Mouse (Mus musculus) stomach, postnatal 0 days (tissue): ENCODE data around the gene Nbas. TPM values are rescaled to one million over a fixed set of nuclear protein-coding genes. Genes with fewer than 3 reads are reported as not detected.

Source experiments
- ATAC-seq: fragments of 200-750 bp; cut with Nextera tagmentation; 2 replicates; pipeline ENCODE4 v1.8.0; 2017; ENCODE audit not compliant: low FRiP score, low TSS enrichment
- DNase-seq: peaks from one replicate; pipeline ENCODE4 v3.0.0-alpha.2; 2016; ENCODE audit warnings: low spot score
- H3K27ac ChIP-seq: fragments of 300-500 bp; sonication (generic); replicated peaks from 2 replicates; pipeline ENCODE4 v1.5.1; 2014; ENCODE audit warnings: mild to moderate bottlenecking, control low read depth
- H3K27me3 ChIP-seq: fragments of 300-500 bp; sonication (generic); 2 replicates; pipeline ENCODE4 v1.6.1; 2014; ENCODE audit warnings: low read length; ENCODE audit not compliant: control insufficient read depth, insufficient read depth
- H3K36me3 ChIP-seq: fragments of 300-500 bp; sonication (generic); 2 replicates; pipeline ENCODE4 v1.6.1; 2014; ENCODE audit warnings: low read length, mixed read lengths; ENCODE audit not compliant: control insufficient read depth, insufficient read depth
- H3K4me1 ChIP-seq: fragments of 300-500 bp; sonication (generic); replicated peaks from 2 replicates; pipeline ENCODE4 v1.6.1; 2014; ENCODE audit warnings: antibody characterized with exemption; ENCODE audit not compliant: control insufficient read depth, insufficient read depth
- H3K4me2 ChIP-seq: fragments of 300-500 bp; sonication (generic); replicated peaks from 2 replicates; pipeline ENCODE4 v1.6.1; 2014; ENCODE audit warnings: low read depth, mild to moderate bottlenecking, control low read depth, moderate library complexity
- H3K4me3 ChIP-seq: fragments of 300-500 bp; sonication (generic); 2 replicates; pipeline ENCODE4 v1.5.1; 2014; ENCODE audit warnings: low read depth, low read length, control low read depth
- H3K9ac ChIP-seq: fragments of 300-500 bp; sonication (generic); 2 replicates; pipeline ENCODE4 v1.6.1; 2014; ENCODE audit warnings: mild to moderate bottlenecking, low read length, control low read depth, mixed read lengths
- H3K9me3 ChIP-seq: fragments of 300-500 bp; sonication (generic); 2 replicates; pipeline ENCODE4 v1.6.1; 2016; ENCODE audit warnings: low read length; ENCODE audit not compliant: control insufficient read depth
- CTCF ChIP-seq: IDR thresholded peaks from 2 replicates; pipeline ENCODE4 v1.5.1; 2016; ENCODE audit warnings: antibody characterized with exemption, low read depth, mild to moderate bottlenecking, moderate library complexity
- EP300 ChIP-seq: optimal IDR thresholded peaks from 2 replicates; pipeline ENCODE3; 2016; ENCODE audit warnings: antibody characterized with exemption
- WGBS: fragments of 180-500 bp; shearing (Covaris S2); extraction: QIAGEN DNeasy Blood & Tissue Kit; methylation state at CpG from one replicate; pipeline ENCODE4 v1.1.7; 2014; 5-methylcytosine and 5-hydroxymethylcytosine counted together
- polyA plus RNA-seq: library from polyadenylated mRNA; unstranded; fragments of >200 nt; fragmentation: Nextera tagmentation; extraction: Ambion mirVana; gene quantifications from 2 replicates; pipeline ENCODE4 v1.2.1, GENCODE M21; 2015

Gene Nbas
- polyA plus RNA-seq, 1 experiment from 2014 or later = 9.1 TPM

DNA sequence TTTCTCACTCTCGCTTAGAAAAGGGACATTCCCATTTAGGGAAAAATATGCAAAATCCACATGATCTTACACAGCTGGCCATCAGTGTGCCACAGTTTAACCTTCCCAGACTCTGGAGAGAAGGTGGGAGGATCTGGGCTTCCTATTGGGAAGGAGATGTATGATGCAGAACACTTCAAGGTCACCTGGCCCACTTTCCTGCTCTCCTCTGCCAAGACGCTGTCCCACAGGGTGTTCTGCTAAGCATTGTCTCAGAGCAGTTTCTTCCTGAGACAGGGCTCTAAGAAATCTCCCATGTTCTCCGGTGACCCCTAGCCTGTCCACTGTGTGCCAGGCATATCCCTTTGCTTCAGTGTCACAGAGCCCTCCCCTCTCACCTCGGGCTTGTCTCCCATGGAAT, 318.7 kb downstream of the Nbas start:
- H3K9me3 ChIP-seq = no peaks in the 10 kb centered on the region
- H3K9ac ChIP-seq = no peak overlapping the region
- 51% methylated on average over 4 of the region's 4 CpGs for WGBS
- H3K4me3 ChIP-seq = no peak overlapping the region
- DNase-seq = no peak
- ATAC-seq = peak; percentile 35; the same call in 1 of the 2 replicates
- H3K27ac ChIP-seq = no peak overlapping the region
- no peak overlapping the region for H3K4me2 ChIP-seq
- TF ChIP-seq CTCF (no peak), EP300 (no peak)
- H3K27me3 ChIP-seq = no peaks in the 10 kb centered on the region
- H3K4me1 ChIP-seq = no peaks in the 10 kb centered on the region
- H3K36me3 ChIP-seq = no peaks in the 10 kb centered on the region; the same call in 1 of the 2 replicates

DNA sequence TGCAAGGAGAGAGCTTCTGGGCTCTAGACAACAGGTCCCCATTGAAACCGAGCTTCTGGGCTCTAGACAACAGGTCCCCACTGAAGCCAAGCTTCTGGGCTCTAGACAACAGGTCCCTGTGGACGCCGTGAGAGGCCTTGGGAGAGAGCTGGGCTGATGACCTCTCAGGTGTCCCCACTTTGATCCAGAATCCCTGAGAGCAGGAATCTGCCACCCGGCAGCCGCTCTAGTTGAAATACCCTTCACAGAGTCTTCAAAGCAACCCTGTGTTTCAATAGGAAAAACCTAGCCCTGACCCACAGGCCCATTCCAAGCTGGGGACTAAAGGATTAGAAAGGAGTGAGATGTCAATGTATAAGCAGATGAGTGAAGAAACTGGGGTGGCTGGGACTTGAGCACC, 320.1 kb downstream of the Nbas start:
- 95% methylated on average over 5 of the region's 5 CpGs for WGBS

DNA sequence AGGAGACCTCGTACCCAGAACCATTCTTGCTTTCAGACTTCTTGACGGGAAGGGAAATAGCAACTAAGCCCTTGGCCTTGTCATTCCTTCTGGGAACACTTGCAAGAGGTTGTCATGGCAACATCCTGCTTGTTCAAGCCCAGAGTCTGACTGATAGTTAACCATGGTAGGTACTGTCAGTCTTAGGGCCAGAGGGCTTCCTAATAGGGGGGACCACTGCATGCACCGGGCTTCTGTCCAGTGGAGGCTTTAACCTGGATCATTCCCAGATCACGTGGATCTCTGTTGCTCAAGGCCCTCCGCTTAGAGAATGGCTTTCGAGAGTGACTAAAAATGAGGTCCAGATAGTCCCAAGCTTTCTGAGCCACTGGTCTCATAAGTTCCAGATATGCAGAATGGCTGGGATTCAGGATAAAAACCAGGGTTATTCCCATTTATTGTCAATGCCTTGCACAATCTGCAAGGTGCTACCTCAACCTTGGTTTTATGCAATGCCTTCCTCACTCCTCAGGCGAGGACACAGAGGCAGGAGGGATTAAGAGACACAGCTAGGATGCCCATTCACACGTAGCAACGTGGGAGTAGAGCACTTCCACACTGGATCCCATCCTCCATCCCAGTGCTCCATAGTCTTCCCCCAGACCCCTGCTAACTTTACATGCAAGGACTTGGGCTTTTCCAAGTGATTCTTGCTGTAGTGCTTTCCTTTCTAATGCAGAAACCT, 326.0 kb downstream of the Nbas start:
- no peaks in the 10 kb centered on the region for H3K9me3 ChIP-seq
- H3K36me3 ChIP-seq = no peaks in the 10 kb centered on the region
- no peaks in the 10 kb centered on the region for H3K4me1 ChIP-seq
- 65% methylated on average over 9 of the region's 9 CpGs for WGBS
- H3K27ac ChIP-seq = no peak overlapping the region
- no peak overlapping the region for H3K4me3 ChIP-seq
- no peak for ATAC-seq
- no peaks in the 10 kb centered on the region for H3K27me3 ChIP-seq
- TF ChIP-seq EP300 = no peak
- TF ChIP-seq CTCF = no peak
- no peak overlapping the region for H3K9ac ChIP-seq
- DNase-seq = no peak
- H3K4me2 ChIP-seq = no peak overlapping the region

More for the DNA sequence above, 320.1 kb downstream of the Nbas start:
- H3K36me3 ChIP-seq = no peaks in the 10 kb centered on the region
- H3K4me3 ChIP-seq = no peak overlapping the region
- no peaks in the 10 kb centered on the region for H3K9me3 ChIP-seq
- H3K4me2 ChIP-seq = no peak overlapping the region
- DNase-seq = no peak
- no peak for TF ChIP-seq EP300
- TF ChIP-seq CTCF = no peak
- no peaks in the 10 kb centered on the region for H3K27me3 ChIP-seq
- no peak overlapping the region for H3K9ac ChIP-seq
- H3K27ac ChIP-seq = no peak overlapping the region
- no peaks in the 10 kb centered on the region for H3K4me1 ChIP-seq
- ATAC-seq = no peak

DNA sequence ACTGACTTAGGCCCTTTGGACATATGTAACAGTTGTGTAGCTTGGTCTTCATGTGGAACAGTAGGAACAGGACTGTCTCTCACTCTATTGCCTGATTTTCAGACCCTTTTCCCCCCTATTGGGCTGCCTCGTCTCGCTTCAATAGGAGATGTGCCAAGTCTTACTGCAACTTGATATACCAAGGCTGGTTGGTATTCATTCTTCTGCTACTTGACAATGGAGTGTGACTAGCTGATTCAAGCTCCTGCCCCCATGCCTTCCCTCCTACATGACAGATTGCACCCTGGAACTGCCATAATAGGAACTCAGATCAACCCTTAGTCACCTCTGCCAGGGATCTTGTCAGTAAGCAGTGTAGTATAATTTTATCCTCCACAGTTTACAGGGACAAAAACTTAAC, 328.1 kb downstream of the Nbas start:
- H3K36me3 ChIP-seq = no peaks in the 10 kb centered on the region
- no peak for ATAC-seq
- 68% methylated on average over 2 of the region's 2 CpGs for WGBS

DNA sequence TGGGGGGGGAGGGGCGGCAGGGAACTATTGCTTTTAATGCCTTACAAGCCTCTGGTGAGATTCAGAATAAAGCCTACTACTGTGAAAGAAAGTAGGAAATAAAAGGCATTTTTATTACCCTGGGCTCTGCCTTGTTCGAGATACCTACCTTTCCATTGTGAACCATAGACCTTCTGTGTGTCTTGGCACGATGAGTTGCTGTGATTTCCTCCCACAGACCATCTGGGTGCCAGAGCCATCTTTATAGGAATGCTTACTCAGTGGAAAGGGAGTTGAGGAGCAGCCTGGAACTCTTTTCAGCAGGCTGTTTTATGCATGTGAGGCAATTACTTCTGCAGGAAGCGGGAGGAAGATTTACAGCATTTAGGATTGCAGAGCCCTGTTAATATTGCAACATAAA, 329.6 kb downstream of the Nbas start:
- TF ChIP-seq EP300 (no peak), CTCF (no peak)

More for the DNA sequence above, 328.1 kb downstream of the Nbas start:
- H3K9me3 ChIP-seq = no peaks in the 10 kb centered on the region
- no peak overlapping the region for H3K4me3 ChIP-seq
- H3K9ac ChIP-seq = no peak overlapping the region
- no peak overlapping the region for H3K4me2 ChIP-seq
- no peak overlapping the region for H3K27ac ChIP-seq
- H3K27me3 ChIP-seq = no peaks in the 10 kb centered on the region
- no peak for TF ChIP-seq EP300
- TF ChIP-seq CTCF = no peak
- H3K4me1 ChIP-seq = no peaks in the 10 kb centered on the region
- DNase-seq = no peak

DNA sequence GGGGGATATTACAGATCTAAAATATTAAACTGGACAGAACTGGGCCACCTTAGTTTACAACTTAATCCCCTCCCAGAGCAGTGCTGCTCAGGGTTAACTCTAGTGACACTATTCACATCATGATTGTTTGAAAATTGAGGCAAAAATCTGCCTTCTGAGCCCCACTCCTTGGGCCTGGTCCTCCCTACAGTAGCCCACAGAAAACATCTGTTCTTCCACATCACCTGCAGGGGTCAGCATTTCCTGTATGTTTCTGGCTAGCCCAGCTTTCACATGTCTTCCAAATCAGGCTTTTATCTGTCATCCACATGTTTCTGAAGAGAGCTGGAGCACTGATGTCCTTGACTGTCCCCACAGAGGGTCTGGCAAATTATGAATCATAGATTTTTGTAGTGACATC, 333.5 kb downstream of the Nbas start:
- no peak overlapping the region for H3K27ac ChIP-seq
- H3K4me2 ChIP-seq = no peak overlapping the region
- no peak overlapping the region for H3K4me3 ChIP-seq
- no peaks in the 10 kb centered on the region for H3K36me3 ChIP-seq
- H3K4me1 ChIP-seq = no peaks in the 10 kb centered on the region
- ATAC-seq (no peak), DNase-seq (no peak)
- TF ChIP-seq CTCF (peak; percentile 67), EP300 (no peak)
- no peaks in the 10 kb centered on the region for H3K27me3 ChIP-seq
- no peak overlapping the region for H3K9ac ChIP-seq
- no peaks in the 10 kb centered on the region for H3K9me3 ChIP-seq

More for the DNA sequence above, 329.6 kb downstream of the Nbas start:
- Histone ChIP-seq H3K27me3 (no peaks in the 10 kb centered on the region), H3K27ac (no peak overlapping the region), H3K4me1 (no peaks in the 10 kb centered on the region), H3K36me3 (no peaks in the 10 kb centered on the region), H3K4me2 (no peak overlapping the region), H3K9me3 (no peaks in the 10 kb centered on the region), H3K9ac (no peak overlapping the region), H3K4me3 (no peak overlapping the region)
- ATAC-seq (no peak), DNase-seq (no peak)
- 63% methylated on average over 4 of the region's 4 CpGs for WGBS
